Mouse (Mus musculus): Measurements from ENCODE around the gene Nrn1l. TPM values are rescaled to one million over a fixed set of nuclear protein-coding genes. Genes with fewer than 3 reads are reported as not detected.

The Nrn1l gene
- polyA plus RNA-seq, 2 experiments: 0.45 to 2.2 TPM

GRCm38 (mm10) chr8:105852146-105852729, 41.1 kb upstream of the Nrn1l start:
- no peak for DNase-seq (ENCODE audit: low spot score)
- peaks cover 19% of the 10 kb centered on the region for H3K4me1 ChIP-seq (ENCODE audit: control insufficient read depth, insufficient read depth, low read length)
- 80% methylated on average over 12 of the region's 12 CpGs for WGBS
- no peaks in the 10 kb centered on the region for H3K27me3 ChIP-seq (ENCODE audit: control insufficient read depth, insufficient read depth, low read length)
- H3K9ac ChIP-seq (ENCODE audit: low read depth, low read length, severe bottlenecking): no peak overlapping the region
- peak overlapping the region; percentile 70 for H3K4me3 ChIP-seq (replicated peaks; ENCODE audit: low read length)
- H3K9me3 ChIP-seq (ENCODE audit: control insufficient read depth, low read length): no peaks in the 10 kb centered on the region
- TF ChIP-seq POLR2A (IDR thresholded peaks at IDR 0.05; ENCODE audit: borderline replicate concordance, extremely low read depth, insufficient read depth, insufficient read length): no peak
- H3K4me2 ChIP-seq (replicated peaks; ENCODE audit: low read depth, low read length, severe bottlenecking): no peak overlapping the region; the same call in 1 of the 2 replicates
- peak overlapping the region; percentile 66; the same call in 1 of the 2 replicates for H3K27ac ChIP-seq (replicated peaks; ENCODE audit: low read depth, low read length)
- H3K36me3 ChIP-seq (ENCODE audit: control insufficient read depth, insufficient read depth, low read length): peaks cover 20% of the 10 kb centered on the region
- no peak for ATAC-seq (ENCODE audit: low FRiP score, low read depth)

- no peaks in the 10 kb centered on the region for H3K9me3 ChIP-seq (ENCODE audit: control insufficient read depth, low read length)
- TF ChIP-seq POLR2A (IDR thresholded peaks at IDR 0.05; ENCODE audit: borderline replicate concordance, extremely low read depth, insufficient read depth, insufficient read length): no peak
- no peaks in the 10 kb centered on the region for H3K27me3 ChIP-seq (ENCODE audit: control insufficient read depth, insufficient read depth, low read length)
- H3K4me2 ChIP-seq (replicated peaks; ENCODE audit: low read depth, low read length, severe bottlenecking): no peak within 1 kb of the TSS
- peaks cover 26% of the 10 kb centered on the region for H3K4me1 ChIP-seq (ENCODE audit: control insufficient read depth, insufficient read depth, low read length)
- WGBS: 92% methylated on average over 3 of the region's 3 CpGs
- H3K27ac ChIP-seq (replicated peaks; ENCODE audit: low read depth, low read length): no peak within 1 kb of the TSS
- ATAC-seq (ENCODE audit: low FRiP score, low read depth) (no peak), DNase-seq (ENCODE audit: low spot score) (no peak)
- H3K36me3 ChIP-seq (ENCODE audit: control insufficient read depth, insufficient read depth, low read length): peaks cover 16% of the 10 kb centered on the region
- H3K4me3 ChIP-seq (replicated peaks; ENCODE audit: low read length): no peak within 1 kb of the TSS; the same call in none of the 2 replicates
- no peak within 1 kb of the TSS for H3K9ac ChIP-seq (ENCODE audit: low read depth, low read length, severe bottlenecking)
These were observed 40.2 kb upstream of the Nrn1l start, which contains the start of gene Cenpt for GRCm38 (mm10) chr8:105853178-105853577. Gene Cenpt, minus strand, starts transcription at chr8:105853278.

- Histone ChIP-seq H3K27me3 (ENCODE audit: control insufficient read depth, insufficient read depth, low read length) (no peaks in the 10 kb centered on the region), H3K4me3 (replicated peaks; ENCODE audit: low read length) (peak overlapping the region; percentile 79), H3K36me3 (ENCODE audit: control insufficient read depth, insufficient read depth, low read length) (peaks cover 5% of the 10 kb centered on the region), H3K9ac (ENCODE audit: low read depth, low read length, severe bottlenecking) (peak overlapping the region; percentile 78), H3K4me2 (replicated peaks; ENCODE audit: low read depth, low read length, severe bottlenecking) (peak overlapping the region; percentile 37), H3K27ac (replicated peaks; ENCODE audit: low read depth, low read length) (no peak overlapping the region), H3K4me1 (ENCODE audit: control insufficient read depth, insufficient read depth, low read length) (peaks cover 27% of the 10 kb centered on the region), H3K9me3 (ENCODE audit: control insufficient read depth, low read length) (no peaks in the 10 kb centered on the region)
- ATAC-seq (ENCODE audit: low FRiP score, low read depth): no peak
- DNase-seq (ENCODE audit: low spot score): no peak
- no peak for TF ChIP-seq POLR2A (IDR thresholded peaks at IDR 0.05; ENCODE audit: borderline replicate concordance, extremely low read depth, insufficient read depth, insufficient read length)
- WGBS: 23% methylated on average over 8 of the region's 8 CpGs
These were observed 39.1 kb upstream of the Nrn1l start for GRCm38 (mm10) chr8:105854303-105854702.

- TF ChIP-seq POLR2A (IDR thresholded peaks at IDR 0.05; ENCODE audit: borderline replicate concordance, extremely low read depth, insufficient read depth, insufficient read length): peak; percentile 66; the same call in 1 of the 2 replicates
- Histone ChIP-seq H3K4me3 (replicated peaks; ENCODE audit: low read length) (peak within 1 kb of the TSS; percentile 79), H3K4me2 (replicated peaks; ENCODE audit: low read depth, low read length, severe bottlenecking) (peak within 1 kb of the TSS; percentile 96), H3K9ac (ENCODE audit: low read depth, low read length, severe bottlenecking) (peak within 1 kb of the TSS; percentile 78), H3K27me3 (ENCODE audit: control insufficient read depth, insufficient read depth, low read length) (no peaks in the 10 kb centered on the region), H3K27ac (replicated peaks; ENCODE audit: low read depth, low read length) (peak within 1 kb of the TSS; percentile 85), H3K9me3 (ENCODE audit: control insufficient read depth, low read length) (no peaks in the 10 kb centered on the region), H3K4me1 (ENCODE audit: control insufficient read depth, insufficient read depth, low read length) (peaks cover 32% of the 10 kb centered on the region), H3K36me3 (ENCODE audit: control insufficient read depth, insufficient read depth, low read length) (0 out of 2 replicates have a peak, but pooled peaks cover 5% of the 10 kb centered on the region)
- DNase-seq (ENCODE audit: low spot score) (peak; percentile 97), ATAC-seq (ENCODE audit: low FRiP score, low read depth) (peak; percentile 92)
- WGBS: 1% methylated on average over 42 of the region's 43 CpGs
These were observed 38.6 kb upstream of the Nrn1l start, which contains the start of gene Thap11 for GRCm38 (mm10) chr8:105854715-105855216. Gene Thap11, plus strand, starts transcription at chr8:105855132.

- Histone ChIP-seq H3K9me3 (ENCODE audit: control insufficient read depth, low read length) (no peaks in the 10 kb centered on the region), H3K27ac (replicated peaks; ENCODE audit: low read depth, low read length) (peak overlapping the region; percentile 85), H3K9ac (ENCODE audit: low read depth, low read length, severe bottlenecking) (peak overlapping the region; percentile 78), H3K27me3 (ENCODE audit: control insufficient read depth, insufficient read depth, low read length) (no peaks in the 10 kb centered on the region), H3K4me2 (replicated peaks; ENCODE audit: low read depth, low read length, severe bottlenecking) (peak overlapping the region; percentile 96), H3K4me1 (ENCODE audit: control insufficient read depth, insufficient read depth, low read length) (peaks cover 32% of the 10 kb centered on the region), H3K36me3 (ENCODE audit: control insufficient read depth, insufficient read depth, low read length) (0 out of 2 replicates have a peak, but pooled peaks cover 5% of the 10 kb centered on the region), H3K4me3 (replicated peaks; ENCODE audit: low read length) (peak overlapping the region; percentile 79)
- WGBS: under 1% methylated on average over 54 of the region's 71 CpGs
- TF ChIP-seq POLR2A (IDR thresholded peaks at IDR 0.05; ENCODE audit: borderline replicate concordance, extremely low read depth, insufficient read depth, insufficient read length): 0 out of 2 replicates have a peak, but pooled peaks have one; percentile 2
- ATAC-seq (ENCODE audit: low FRiP score, low read depth) (0 out of 2 replicates have a peak, but pooled peaks have one; percentile 1), DNase-seq (ENCODE audit: low spot score) (no peak)
These were observed 37.9 kb upstream of the Nrn1l start for GRCm38 (mm10) chr8:105855248-105856167.
